Mouse (Mus musculus) urinary bladder, postnatal 4 days (tissue): Measurements from ENCODE around the gene Retn.

Source experiments
- DNase-seq, 2 experiments: peaks; one replicate each; pipeline ENCODE4 v3.0.0; 2021 to 2022; ENCODE audit warnings: low spot score in 2 of 2

The Retn gene

DNA sequence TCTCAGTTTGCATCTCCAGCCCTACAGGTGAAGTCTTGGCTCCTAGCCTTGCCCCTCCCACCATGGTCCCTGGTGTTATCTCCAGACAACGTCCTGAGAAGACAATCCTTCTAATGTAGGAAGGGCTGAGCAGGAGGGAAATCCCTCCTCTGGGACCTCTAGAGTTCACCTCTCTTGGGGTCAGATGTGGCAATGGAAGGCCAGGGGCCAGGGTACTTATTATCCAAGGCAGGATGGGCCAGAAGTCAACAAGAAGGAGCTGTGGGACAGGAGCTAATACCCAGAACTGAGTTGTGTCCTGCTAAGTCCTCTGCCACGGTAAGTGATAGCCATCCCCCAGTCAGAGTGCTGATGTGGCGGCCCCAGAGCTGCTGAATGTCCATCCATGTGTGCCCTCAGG lies at the start of gene Retn:
TSS of gene Retn (plus strand) at position 245 of the 400 bp plus-strand sequence.
- DNase-seq: no peak

DNA sequence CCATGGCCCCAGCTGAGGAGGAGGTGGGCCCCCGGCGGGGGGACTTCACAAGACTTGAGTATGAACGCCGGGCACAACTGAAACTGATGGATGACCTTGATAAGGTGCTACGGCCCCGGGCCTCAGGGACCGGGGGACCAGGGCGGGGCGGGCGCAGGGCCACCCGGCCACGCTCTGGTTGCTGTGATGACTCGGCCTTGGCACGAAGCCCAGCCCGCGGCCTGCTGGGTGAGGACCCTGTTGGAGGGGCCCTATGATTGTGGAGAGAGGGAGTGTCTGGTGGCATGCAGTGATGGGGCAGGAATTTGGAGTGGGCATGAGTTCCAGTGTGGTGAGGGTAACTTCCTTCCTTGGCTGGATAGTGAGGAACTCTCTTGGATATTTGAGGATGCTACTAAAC lies 49.0 kb upstream of the Retn start:
- DNase-seq: no peak

DNA sequence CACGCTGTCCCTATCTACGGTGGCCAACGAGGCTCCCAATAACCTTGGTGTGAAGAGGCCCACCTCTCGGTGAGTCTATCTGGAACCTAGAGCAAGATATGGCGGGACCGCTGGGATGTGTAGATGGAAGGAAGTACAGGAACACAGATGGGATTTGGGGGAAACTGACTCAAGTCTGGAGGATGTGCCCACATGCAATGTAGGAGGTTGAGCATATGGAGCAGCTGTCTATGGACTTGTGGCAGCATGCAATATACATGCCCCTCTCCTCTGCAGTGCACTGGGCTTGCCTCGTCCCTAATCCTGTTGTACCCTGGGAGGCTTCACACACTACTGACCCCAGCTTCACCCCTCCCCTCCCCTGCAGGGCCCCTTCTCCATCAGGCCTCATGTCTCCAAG lies 47.7 kb upstream of the Retn start:
- DNase-seq: no peak

DNA sequence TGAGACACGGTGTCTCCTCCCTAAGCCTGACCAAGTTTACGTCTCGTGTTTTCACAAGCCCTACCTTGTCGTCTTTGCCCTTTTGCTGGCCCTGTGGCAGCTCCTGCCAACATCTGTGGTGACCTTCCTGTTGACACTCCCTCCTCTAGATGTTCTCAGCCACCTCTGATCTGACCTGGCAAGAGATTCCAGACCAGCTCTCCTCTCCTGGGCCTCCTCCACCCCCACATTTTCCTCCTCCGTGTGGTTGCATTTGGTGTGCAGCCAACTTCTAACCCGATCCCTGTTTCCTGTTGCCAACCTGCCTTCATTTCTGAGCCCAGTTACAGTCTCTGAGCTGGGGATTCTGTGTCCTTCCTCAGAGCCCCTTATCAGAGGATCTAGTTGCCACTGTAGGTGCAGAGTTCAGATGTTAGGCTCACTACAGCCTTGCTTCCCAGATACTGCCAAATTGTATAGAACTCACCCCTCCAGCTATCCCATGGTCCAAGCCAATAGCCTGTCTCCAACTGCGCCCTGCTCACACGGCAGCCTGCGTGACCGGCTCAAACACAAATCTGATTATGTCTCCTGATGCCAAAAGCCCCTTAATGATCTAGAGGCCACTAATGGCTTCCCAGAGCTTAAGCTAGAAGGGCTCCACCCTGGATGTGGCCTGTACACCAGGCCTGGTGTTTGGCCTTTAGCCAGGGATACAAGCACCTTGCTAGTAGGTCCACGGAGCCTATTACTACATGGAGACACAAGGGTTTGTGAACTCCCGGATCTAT lies 46.3 kb upstream of the Retn start:
- DNase-seq: no peak

DNA sequence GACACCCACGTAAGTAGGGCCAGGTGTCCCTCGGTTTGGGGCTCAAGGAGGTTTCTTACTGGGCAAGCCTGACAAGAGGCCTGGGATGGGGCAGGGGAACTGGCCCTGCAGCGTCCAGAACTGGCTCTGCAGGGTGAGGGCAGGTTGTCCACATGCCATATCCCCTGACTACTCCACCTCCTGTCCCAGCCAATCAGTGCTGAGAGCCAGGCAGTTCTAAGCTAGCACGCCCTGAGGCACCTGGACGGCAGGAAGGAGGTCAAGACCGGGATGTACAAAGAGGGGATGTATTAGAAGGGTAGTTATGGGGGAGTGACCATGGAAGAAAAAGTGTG lies 45.8 kb upstream of the Retn start:
- DNase-seq: no peak

DNA sequence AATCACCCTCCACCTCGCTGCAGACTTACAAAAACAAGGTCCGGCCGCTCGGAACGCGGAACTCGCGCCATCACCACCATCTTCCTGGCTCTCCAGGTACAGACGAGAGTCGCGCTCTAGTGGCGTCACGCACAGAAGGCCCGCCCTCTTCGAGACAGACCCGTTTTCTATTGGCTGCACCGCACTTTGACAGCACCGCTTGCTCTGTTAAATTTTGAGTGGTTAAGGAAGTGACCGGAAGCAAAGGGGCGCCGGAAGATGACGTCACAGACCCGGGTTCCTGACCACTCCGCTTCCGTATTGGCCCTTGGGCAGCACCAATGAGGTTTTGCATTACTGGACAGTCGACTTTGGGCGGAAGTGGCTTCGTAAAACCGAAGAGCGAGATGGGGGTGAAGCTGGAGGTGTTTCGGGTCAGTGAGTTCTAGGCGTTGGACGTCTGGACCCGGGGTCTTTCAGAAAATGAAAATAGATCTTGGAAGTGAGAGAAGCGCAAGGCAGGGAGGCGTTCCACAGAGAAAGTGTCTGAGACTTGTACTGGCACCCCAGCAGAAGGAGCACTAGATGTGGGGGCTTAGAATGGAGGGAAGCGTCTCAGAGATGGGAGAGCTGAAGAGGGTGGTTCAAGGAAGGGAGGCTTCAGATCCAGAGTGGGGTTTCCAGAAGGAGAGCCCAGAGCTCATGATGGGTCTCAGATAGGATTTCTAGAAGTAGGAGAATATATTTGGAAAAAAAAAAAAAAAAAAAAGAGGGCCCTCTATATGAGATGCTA lies 34.2 kb upstream of the Retn start, which contains the start of the genes Xab2 and Pet100:
TSS of gene Xab2 (minus strand) at position 118 of the 772 bp plus-strand sequence.
TSS of gene Pet100 (plus strand) at position 350 of the 772 bp plus-strand sequence.
- DNase-seq: peak; percentile 97 to 98

DNA sequence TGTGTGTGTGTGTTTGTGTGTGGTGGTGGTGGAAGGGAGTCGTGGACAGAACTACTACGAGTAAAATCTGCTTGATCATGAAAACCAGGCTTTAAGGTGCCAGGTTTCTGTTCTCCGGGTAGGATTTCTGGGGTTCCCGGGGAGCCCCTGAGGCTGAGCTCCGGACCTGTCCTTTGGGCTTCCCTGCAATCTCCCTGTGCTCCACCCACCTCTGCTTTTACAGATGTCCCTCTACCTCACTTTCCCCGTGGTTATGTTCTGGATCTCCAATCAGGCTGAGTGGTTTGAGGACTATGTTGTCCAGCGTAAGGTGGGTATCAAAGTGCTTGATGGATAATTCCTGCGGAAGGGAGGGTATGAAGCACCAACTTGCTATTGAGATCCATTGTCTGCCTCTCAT lies 33.5 kb upstream of the Retn start:
- DNase-seq: no peak

DNA sequence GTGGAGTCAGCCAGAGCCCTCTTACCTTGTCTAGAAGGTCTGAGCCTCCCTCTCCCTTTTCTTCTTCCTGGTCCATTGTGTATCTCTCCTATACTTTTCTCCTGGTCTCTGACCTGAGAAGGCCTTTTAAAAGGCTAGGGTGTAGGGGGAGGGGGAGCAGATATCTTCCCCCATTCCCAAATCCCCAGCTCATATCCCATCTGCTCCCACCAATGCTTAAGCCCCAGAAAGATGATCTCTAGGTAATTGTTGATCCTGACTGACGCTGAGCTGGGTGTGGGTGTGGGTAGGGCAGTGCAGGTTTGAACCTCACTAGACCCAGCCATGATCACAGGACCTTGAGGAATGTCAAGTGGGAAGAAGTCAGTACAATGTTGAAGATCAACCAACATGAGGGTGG lies 30.1 kb upstream of the Retn start, which contains the start of gene Pcp2:
TSS of gene Pcp2 (minus strand) at position 101 of the 400 bp plus-strand sequence.
- no peak for DNase-seq

DNA sequence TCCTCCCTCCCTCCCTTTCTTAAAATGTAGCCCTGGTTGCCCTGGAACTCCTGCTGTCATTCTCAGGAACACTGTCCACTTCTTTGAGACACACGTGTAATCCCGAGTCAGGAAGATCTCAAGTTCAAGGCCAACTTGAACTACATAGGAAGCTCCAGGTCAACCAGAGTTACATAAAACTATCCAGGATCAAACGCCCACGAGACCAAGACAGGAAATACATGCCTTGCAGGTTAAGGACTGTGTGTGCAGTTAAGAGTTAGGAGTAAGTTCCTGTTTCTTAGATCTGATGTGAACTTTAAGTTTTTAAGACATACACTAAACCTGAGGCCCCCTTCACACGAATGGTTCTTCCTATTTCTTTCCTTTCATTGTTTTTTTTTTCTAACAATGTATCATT lies 28.6 kb upstream of the Retn start:
- no peak for DNase-seq

DNA sequence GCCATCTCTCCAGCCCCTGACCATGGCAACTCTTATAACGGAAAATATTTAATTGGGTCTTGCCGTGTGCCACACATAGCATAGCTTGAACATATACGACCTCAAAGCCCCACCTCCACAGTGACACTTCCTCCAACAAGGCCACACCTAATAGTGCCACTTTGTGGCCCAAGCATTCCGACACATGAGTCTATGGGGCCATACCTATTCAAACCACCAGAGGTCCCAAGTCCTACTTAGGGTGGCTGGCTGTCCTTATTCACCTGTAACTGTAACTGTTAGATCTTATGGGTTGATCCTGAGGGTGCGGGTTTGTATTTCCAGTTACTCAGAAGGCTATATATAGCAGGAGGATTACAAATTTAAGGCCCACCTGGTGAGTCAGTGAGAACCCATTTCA lies 27.6 kb upstream of the Retn start:
- DNase-seq: no peak

DNA sequence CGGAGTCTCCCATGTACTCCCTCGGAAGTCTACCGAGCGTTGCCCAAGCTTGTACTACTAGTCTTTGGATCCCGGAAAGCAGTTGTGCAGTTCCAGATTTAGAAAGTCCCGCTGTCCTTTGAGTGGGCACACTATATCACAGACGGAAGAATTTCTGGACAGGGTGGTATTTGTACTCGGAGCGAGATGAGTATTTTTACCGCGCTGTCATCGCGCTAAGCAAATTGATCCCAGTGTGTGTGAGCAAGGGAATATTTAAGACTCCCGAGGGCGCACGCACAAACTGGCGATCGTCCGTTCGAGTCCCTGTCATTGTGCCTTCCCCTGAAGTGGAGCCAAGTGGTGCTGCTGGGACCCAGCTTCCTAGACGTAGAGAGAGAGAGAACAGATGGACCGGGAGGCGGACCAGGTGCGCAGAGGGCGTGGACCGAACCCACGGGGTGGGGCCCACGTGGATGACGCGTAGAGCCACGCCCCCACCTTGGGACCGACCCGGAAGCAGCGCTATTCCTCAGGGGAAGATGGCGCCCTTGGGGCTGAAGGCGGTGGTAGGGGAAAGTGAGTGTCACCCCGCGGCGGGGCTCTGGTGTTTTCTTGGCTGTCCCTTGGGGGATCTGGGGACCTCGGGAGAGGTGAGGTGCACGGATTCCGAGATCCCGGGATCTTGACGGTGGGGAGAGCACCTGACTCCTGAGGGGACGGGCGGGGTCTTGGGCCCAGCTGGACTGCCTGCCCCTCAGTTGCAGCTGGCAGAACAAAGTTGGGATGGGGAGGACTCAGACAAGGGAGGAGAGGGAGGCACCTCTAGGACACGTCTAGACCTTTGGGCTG lies 24.7 kb upstream of the Retn start, which contains the start of gene Stxbp2:
TSS of gene Stxbp2 (plus strand) at position 309 of the 831 bp plus-strand sequence.
- peak; percentile 65 to 74 for DNase-seq

DNA sequence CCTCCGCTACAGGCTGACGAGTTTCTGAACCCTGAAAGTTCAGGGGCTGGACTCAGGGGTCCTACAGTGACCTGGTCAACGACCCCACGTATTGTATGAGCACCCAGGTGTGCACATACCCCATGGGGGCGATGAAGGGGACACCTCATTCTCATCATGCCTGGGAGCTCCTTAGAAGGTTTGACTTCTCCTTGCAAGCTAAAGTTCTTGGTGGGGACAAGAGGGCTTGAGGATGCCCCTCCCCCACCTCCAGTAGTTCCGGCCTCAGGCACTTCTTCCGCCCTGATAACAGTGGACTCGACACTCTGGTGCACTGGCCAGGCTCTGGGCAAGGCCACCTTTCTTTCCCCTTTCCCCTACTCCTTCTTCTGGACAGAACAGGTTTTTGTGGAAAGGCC lies 24.1 kb upstream of the Retn start:
- DNase-seq: no peak

DNA sequence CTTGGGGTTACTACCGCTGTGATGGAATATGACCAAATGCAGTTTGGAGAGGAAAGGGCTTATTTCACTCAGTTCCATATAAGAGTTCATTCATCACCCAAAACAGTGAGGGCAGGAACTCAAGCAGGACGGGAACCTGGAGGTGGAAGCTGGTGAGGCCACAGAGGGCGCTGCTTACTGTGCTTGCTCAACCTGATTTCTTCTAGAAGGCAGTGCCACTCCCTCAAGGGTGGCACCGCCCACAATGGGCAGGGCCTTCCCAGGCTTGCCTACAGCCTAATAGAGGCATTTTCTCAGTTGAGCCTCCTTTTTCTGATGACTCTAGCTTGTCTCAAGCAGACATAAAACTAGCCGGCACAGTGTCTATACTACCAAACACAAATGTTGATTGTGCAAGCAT lies 9.8 kb upstream of the Retn start:
- DNase-seq: peak in 1 of 2 experiments; percentile 29

DNA sequence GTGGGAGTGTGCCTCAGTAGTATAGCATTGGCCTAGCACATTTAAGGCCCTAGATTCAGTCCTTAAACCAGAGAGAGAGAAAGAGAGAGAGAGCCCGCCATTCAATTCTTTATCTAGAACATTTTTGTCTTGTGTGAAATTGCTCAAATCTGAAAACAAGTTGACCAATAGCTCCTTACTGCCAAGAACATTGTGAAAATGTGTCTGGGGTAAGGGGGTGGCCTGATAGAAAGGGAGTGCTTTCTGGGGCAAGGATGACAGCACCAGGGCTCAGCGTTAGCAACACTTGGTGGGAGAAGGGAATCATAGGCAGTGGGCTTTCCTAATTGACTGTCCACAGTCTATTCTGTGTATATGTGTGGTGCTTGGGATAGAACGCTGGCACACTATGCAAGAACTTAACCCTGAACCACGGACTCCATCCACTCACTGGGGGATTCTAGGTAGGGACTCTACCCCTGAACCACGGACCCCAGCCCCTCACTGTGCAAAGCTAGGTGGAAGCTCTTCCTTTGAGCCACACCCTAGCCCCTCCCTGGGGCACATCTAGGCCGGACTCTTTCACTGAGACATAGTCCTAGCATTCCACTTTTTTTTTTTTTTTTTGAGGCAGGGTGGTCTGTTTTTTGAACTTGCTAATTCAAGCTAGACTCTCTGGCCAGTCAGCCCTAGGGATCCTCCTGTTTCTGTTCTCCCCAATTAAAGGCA lies 8.6 kb upstream of the Retn start:
- no peak for DNase-seq

DNA sequence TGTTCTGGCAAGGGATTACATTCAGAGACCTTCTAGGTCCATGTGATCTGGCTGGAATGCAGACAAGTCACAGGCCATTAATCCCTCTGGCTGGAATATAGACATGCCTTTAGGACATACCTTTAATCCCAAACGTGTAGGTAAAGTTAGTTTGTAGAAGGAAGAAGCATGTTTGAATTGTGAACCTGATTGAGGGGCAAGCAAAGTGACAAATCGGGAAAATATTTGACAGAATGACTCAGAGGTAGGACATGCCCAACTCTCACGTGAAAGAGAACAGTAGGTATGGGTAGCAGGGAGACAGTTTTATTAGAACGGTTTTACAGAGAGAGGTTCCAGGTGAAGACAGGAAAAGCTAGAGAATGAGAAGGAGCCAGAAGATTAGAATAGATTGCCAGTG lies 8.0 kb upstream of the Retn start:
- DNase-seq: no peak

DNA sequence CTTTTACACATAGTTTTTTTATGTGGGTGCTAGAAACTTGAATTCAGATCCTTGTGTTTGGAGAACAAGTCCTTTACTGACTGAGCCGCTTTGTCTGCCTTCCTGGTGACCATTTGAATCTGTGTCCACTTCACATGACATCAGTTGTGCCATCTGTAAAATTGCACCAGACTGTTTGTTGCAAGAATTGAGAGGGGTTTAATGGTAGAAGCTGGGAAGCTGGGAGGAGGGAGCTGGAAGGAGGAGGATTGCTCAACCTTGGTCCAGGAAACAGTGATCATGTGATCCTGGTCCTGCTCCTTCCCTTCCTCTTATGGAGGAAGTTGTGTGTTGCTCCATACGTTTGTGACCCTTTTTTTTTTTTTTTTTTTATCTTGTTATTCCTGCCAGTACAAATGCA lies 7.3 kb upstream of the Retn start:
- DNase-seq: no peak

DNA sequence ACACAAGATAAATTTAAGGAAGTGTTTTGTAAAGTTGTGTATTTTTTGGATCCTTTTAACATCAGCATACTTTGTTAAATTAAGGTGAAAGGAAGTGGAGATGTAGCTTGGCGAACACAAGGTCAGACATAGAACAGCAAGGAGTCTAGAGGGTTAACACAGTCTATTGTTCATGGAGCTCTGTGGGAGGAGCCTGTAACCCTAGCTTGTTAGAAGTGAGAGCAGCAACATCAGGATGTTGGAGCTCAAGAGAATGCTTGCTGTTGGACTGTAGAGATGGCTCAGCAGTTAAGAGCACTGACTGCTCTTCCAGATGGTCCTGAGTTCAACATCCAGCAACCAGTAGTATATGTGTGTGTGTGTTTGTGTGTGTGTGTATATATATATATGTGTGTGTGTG lies 6.6 kb upstream of the Retn start:
- no peak for DNase-seq

DNA sequence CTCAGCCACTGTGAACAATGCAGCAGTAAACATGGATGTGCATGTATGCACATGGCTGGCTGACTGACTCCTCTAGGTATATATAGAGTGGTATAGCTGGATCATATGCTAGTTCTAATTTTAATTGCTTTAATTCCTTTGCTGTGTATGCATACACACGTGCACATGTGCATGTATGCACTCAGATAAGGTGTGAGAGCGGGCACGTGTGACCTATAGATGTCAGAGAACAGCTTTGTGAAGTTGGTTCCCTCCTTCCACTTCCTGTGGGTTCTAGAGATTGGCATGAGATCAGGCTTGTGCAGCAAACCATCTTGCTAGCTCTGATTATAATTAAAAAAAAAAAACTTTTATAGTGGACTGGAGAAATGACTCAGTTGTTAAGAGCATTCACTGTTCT lies 2.7 kb upstream of the Retn start:
- no peak for DNase-seq

DNA sequence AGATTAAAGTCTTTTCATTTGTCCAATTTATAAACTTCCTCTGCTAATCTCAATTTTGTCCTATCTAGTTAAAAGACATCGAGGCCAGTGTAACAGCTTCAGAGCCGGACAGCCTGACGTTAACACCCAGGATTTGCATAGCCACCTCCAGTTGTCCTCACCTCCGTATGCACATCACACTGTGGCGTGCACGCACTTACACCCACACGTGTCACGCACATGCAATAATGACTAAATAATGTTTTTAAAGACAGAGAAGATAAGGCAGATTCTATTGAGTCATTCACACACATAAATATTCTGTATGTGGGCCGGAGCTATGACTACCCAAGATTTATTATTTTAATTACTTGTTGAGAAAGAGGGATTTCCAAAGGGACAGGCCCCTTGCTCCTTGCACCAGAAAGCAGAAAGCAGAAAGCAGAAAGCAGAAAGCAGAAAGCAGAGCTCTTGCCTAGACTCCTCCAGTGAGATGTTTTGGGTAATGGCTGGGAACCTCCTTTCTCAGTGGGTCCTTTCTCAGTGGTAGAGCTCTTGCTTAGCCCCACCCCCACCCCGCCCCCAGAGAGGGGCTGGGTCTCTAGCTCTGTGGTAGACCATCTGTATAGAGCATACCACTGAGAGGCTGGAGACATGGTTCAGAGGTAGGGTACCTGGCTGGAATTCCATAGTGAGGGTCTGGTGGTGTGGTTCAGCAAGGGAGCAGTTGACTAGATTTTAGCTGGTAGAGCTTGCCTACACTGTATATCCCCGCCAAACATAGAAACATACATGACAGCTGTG lies 653 bp upstream of the Retn start:
- no peak for DNase-seq

DNA sequence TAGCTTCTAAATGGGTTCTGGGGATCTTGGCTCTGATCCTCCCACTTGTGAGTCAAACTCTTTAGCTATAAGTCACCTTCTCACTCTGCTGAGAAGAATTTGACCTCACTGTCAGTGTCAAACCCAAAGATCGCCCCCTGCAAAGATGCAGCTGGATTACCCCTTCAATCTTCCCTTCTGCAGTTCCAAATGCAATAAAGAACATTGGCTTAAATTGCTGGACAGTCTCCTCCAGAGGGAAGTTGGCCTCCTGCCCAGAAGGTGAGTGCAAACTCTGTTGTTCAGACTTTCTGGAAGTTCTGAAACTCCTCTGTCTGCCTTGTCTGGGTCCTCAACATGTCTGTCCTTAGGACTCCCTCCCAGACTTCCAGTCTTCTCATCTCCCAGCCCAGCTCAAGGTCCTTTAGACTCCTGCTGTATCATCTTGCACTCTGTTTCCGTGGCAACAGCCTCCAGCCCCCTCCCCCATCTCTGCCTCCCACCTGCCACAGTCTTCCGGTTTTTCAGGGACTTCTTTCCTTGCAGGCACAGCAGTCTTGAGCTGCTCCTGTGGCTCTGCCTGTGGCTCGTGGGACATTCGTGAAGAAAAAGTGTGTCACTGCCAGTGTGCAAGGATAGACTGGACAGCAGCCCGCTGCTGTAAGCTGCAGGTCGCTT lies 1.3 kb downstream of the Retn start:
- DNase-seq: no peak
